Mouse (Mus musculus) adrenal gland, postnatal 4 days (tissue): ENCODE data around the gene Olfr1281. TPM values are rescaled to one million over a fixed set of nuclear protein-coding genes. Genes with fewer than 3 reads are reported as not detected.
"Not testable (repeated sequence)": the region's sequence is repeated elsewhere in the genome, so short reads cannot be mapped to it uniquely, and the experiment has no call there.

ENCODE experiments used
- DNase-seq, 2 experiments: peaks; one replicate each; pipeline ENCODE4 v3.0.0; 2021 to 2022; ENCODE audit warnings: low spot score in 2 of 2, mixed read lengths in 2 of 2
- long read RNA-seq, 2 experiments: library from polyadenylated mRNA; stranded (forward); transcript quantifications; one replicate each; pipeline ENCODE4 v2.0.0; 2021
- total RNA-seq, 2 experiments: library from RNA; stranded (reverse); gene quantifications; 2 replicates each; pipeline ENCODE4 v1.2.3; 2021

The Olfr1281 gene
- not detected for total RNA-seq
- long read RNA-seq, experiment 1, result 0 reads
- long read RNA-seq, experiment 2, result 0 reads

- no peak for DNase-seq
Measured at GRCm38 (mm10) chr2:111326220-111326619, at the start of gene Olfr1281. Gene Olfr1281, plus strand, starts transcription at chr2:111326520.

- no peak for DNase-seq
Measured at GRCm38 (mm10) chr2:111289836-111290235, 36.5 kb upstream of the Olfr1281 start, which contains the start of gene Olfr1278. Gene Olfr1278, plus strand, starts transcription at chr2:111290136.

GRCm38 (mm10) chr2:111298541-111298940 lies 27.8 kb upstream of the Olfr1281 start:
- no peak for DNase-seq

- DNase-seq, result no peak
Measured at GRCm38 (mm10) chr2:111300374-111300773, 25.9 kb upstream of the Olfr1281 start, which contains the start of gene Olfr1279. Gene Olfr1279, plus strand, starts transcription at chr2:111300635.

- no peak for DNase-seq
Measured at GRCm38 (mm10) chr2:111313717-111314116, 12.6 kb upstream of the Olfr1281 start, which contains the start of gene Olfr1280. Gene Olfr1280, plus strand, starts transcription at chr2:111314017.

- DNase-seq, result not testable (repeated sequence)
Measured at GRCm38 (mm10) chr2:111333721-111334120, 7.4 kb downstream of the Olfr1281 start.

- no peak for DNase-seq
Measured at GRCm38 (mm10) chr2:111335976-111336375, 9.7 kb downstream of the Olfr1281 start, which contains the start of gene Olfr1282. Gene Olfr1282, minus strand, starts transcription at chr2:111336076.

GRCm38 (mm10) chr2:111366490-111366889 lies 40.2 kb downstream of the Olfr1281 start, which contains the start of gene Olfr1283:
Gene Olfr1283, plus strand, starts transcription at chr2:111366790.
- DNase-seq, result no peak

- no peak for DNase-seq
Measured at GRCm38 (mm10) chr2:111375222-111375621, 48.9 kb downstream of the Olfr1281 start, which contains the start of gene Olfr1284. Gene Olfr1284, plus strand, starts transcription at chr2:111375522.

Other genes starting within 250 kb of the Olfr1281 start
- not detected for gene Gm13941, start 220.5 kb upstream of the Olfr1281 start, total RNA-seq
- not detected for gene Gm15130, start 173.6 kb upstream of the Olfr1281 start, total RNA-seq
- gene 4930430A15Rik, start 96.9 kb upstream of the Olfr1281 start, total RNA-seq, result not detected
- gene Olfr1275, start 91.2 kb upstream of the Olfr1281 start, total RNA-seq, result not detected
- gene Olfr1276, start 72.0 kb upstream of the Olfr1281 start, total RNA-seq, result not detected
- not detected for gene Olfr1277, start 52.4 kb upstream of the Olfr1281 start, total RNA-seq
- not detected for gene Olfr1278, start 36.4 kb upstream of the Olfr1281 start, total RNA-seq
- gene Olfr1279, start 25.9 kb upstream of the Olfr1281 start, total RNA-seq, result not detected
- not detected for gene Olfr1280, start 12.5 kb upstream of the Olfr1281 start, total RNA-seq
- not detected for gene Olfr1282, start 9.6 kb downstream of the Olfr1281 start, total RNA-seq
- not detected for gene Olfr1283, start 40.3 kb downstream of the Olfr1281 start, total RNA-seq
- gene Olfr1284, start 49.0 kb downstream of the Olfr1281 start, total RNA-seq, result not detected
- not detected for gene Olfr1286, start 96.6 kb downstream of the Olfr1281 start, total RNA-seq
- gene Olfr1287, start 122.6 kb downstream of the Olfr1281 start, total RNA-seq, result not detected
- gene Olfr1288, start 147.6 kb downstream of the Olfr1281 start, total RNA-seq, result not detected
- not detected for gene Olfr1289, start 154.3 kb downstream of the Olfr1281 start, total RNA-seq
- not detected for gene Olfr1290, start 167.3 kb downstream of the Olfr1281 start, total RNA-seq
- not detected for gene Olfr1291-ps1, start 170.7 kb downstream of the Olfr1281 start, total RNA-seq
- gene Olfr1293-ps, start 198.7 kb downstream of the Olfr1281 start, total RNA-seq, result not detected
- not detected for gene Olfr1294, start 213.8 kb downstream of the Olfr1281 start, total RNA-seq
- gene Olfr1295, start 243.2 kb downstream of the Olfr1281 start, total RNA-seq, result not detected